Mouse (Mus musculus): ENCODE data around the gene Dmrtc1a. TPM values are rescaled to one million over a fixed set of nuclear protein-coding genes. Genes with fewer than 3 reads are reported as not detected.
"Not testable (repeated sequence)": the region's sequence is repeated elsewhere in the genome, so short reads cannot be mapped to it uniquely, and the experiment has no call there.

Dmrtc1a gene
- polyA plus RNA-seq, 1 experiment from 2014 or later: 0.59 TPM

DNA sequence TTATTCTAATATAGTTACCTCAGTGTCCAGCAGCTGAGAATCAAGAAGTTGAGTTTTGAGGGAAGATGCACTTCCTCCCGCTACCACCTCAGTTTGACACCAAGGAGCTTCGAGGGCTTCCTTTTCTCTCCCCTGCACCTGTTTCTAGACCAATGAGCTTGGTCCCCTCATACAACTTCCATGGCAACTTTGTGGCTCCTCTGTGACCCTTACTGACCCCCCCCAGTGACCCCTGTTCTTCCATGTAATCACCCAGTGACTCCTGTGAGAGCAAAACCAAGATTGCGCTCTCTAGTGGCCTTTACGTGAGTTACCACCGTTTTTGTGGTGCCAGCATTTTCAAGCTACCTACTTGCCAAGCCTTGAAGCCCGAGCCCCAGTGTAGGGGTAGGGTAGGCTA lies 40.6 kb downstream of the Dmrtc1a start, which contains the start of gene 1700031F05Rik:
TSS of gene 1700031F05Rik (minus strand) at position 101 of the 400 bp plus-strand sequence.
- H3K4me3 ChIP-seq (ENCODE audit: low read length): no peak within 1 kb of the TSS
- no peak within 1 kb of the TSS for H3K9ac ChIP-seq (ENCODE audit: low read length)
- H3K9me3 ChIP-seq (ENCODE audit: control insufficient read depth, low read length): no peaks in the 10 kb centered on the region
- H3K27me3 ChIP-seq (ENCODE audit: control insufficient read depth, insufficient read depth, low read depth, low read length): no peaks in the 10 kb centered on the region
- H3K36me3 ChIP-seq (ENCODE audit: control insufficient read depth, insufficient read depth, low read length): no peaks in the 10 kb centered on the region
- H3K27ac ChIP-seq (ENCODE audit: low read length): no peak within 1 kb of the TSS
- H3K4me1 ChIP-seq (replicated peaks; ENCODE audit: control insufficient read depth, insufficient read depth, low read length): no peaks in the 10 kb centered on the region
- 87% methylated on average over 6 of the region's 6 CpGs for WGBS
- no peak for ATAC-seq (ENCODE audit: low read depth)
- H3K4me2 ChIP-seq (ENCODE audit: low read depth, low read length): no peak within 1 kb of the TSS

DNA sequence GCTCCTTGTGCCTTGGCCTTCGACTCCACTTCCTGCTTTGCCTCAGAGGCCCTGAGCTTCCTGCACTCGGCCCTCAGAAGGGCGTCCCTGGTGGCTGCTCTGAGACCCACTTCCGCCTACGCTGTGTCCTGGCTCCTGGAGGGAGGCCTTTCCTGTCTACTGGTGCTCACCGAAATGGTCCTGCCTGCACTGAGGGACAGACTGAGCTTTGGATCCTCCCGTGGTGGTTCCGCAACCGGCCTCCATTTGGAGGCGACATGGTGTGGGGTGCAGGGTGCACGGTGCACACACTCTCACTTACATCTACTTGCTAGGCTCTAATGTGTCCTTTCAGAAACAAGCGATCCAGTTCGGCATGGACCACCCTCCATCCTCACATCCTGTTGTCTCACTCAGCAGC lies 54.0 kb downstream of the Dmrtc1a start, which contains the start of gene Dmrtc1c2:
TSS of gene Dmrtc1c2 (minus strand) at position 101 of the 400 bp plus-strand sequence.
- no CpG with 5 or more reads among the region's 13 CpGs for WGBS

More for the DNA sequence above, 54.0 kb downstream of the Dmrtc1a start, which contains the start of gene Dmrtc1c2:
- not testable (repeated sequence) for H3K27ac ChIP-seq (ENCODE audit: low read length); H3K9me3 ChIP-seq (ENCODE audit: control insufficient read depth, low read length); H3K4me3 ChIP-seq (ENCODE audit: low read length); H3K4me2 ChIP-seq (ENCODE audit: low read depth, low read length); ATAC-seq (ENCODE audit: low read depth); H3K9ac ChIP-seq (ENCODE audit: low read length); H3K4me1 ChIP-seq (replicated peaks; ENCODE audit: control insufficient read depth, insufficient read depth, low read length); H3K36me3 ChIP-seq (ENCODE audit: control insufficient read depth, insufficient read depth, low read length); H3K27me3 ChIP-seq (ENCODE audit: control insufficient read depth, insufficient read depth, low read depth, low read length)

Other genes starting within 250 kb of the Dmrtc1a start
- not detected in 2 replicates for gene Gm3880, start 221.7 kb downstream of the Dmrtc1a start, polyA plus RNA-seq (2015; fragmentation: Nextera tagmentation; extraction: Ambion mirVana)
- 0.72 and 1.2 TPM in 2 replicates for gene Gm9112, start 201.1 kb downstream of the Dmrtc1a start, polyA plus RNA-seq (2015; fragmentation: Nextera tagmentation; extraction: Ambion mirVana)
- gene Dmrtc1b, start 200.8 kb downstream of the Dmrtc1a start, polyA plus RNA-seq (2015; fragmentation: Nextera tagmentation; extraction: Ambion mirVana): not detected in 2 replicates
- not detected in 2 replicates for gene Dmrtc1c1, start 105.7 kb downstream of the Dmrtc1a start, polyA plus RNA-seq (2015; fragmentation: Nextera tagmentation; extraction: Ambion mirVana)
- gene Dmrtc1c2, start 54.1 kb downstream of the Dmrtc1a start, polyA plus RNA-seq (2015; fragmentation: Nextera tagmentation; extraction: Ambion mirVana): not detected in 2 replicates
- not detected in 2 replicates for gene 1700031F05Rik, start 40.7 kb downstream of the Dmrtc1a start, polyA plus RNA-seq (2015; fragmentation: Nextera tagmentation; extraction: Ambion mirVana)
- gene 1700011M02Rik, start 218 bp upstream of the Dmrtc1a start, polyA plus RNA-seq (2015; fragmentation: Nextera tagmentation; extraction: Ambion mirVana): not detected in 2 replicates
- gene 1700018G05Rik, start 19.7 kb upstream of the Dmrtc1a start, polyA plus RNA-seq (2015; fragmentation: Nextera tagmentation; extraction: Ambion mirVana): not detected in 2 replicates

Measured in lung, embryonic 16.5 days (tissue).